Mouse (Mus musculus) mouse embryonic stem cell (cell line): ENCODE measurements around the gene Slc34a3.

Experiments used
- in situ Hi-C, 2 experiments: fragments of 300-500 bp; cut with MboI; formaldehyde crosslinking; loops; 1 replicate in 1 of 2; 3 replicates in 1 of 2; pipeline ENCODE4 v1.14.3; 2019 to 2020; ENCODE audit warnings: low sequenced_read_pairs in 2 of 2, low pct_unique_long_range_greater_than_20kb in 1 of 2, mixed read lengths in 1 of 2; ENCODE audit not compliant: unreplicated experiment in 1 of 2

Slc34a3 gene

GRCm38 (mm10) chr2:25230581-25230980 lies 3.6 kb downstream of the Slc34a3 start:
- in situ Hi-C loops, result no loop called here

GRCm38 (mm10) chr2:25229582-25229981 lies 4.6 kb downstream of the Slc34a3 start:
- in situ Hi-C loops, result no loop called here

- in situ Hi-C loops, result no loop called here
Observed at GRCm38 (mm10) chr2:25228995-25229530, 5.1 kb downstream of the Slc34a3 start.

GRCm38 (mm10) chr2:25228431-25228889 lies 5.7 kb downstream of the Slc34a3 start:
- in situ Hi-C loops, result no loop called here

- in situ Hi-C loops, result no loop called here
Observed at GRCm38 (mm10) chr2:25227406-25227805, 6.8 kb downstream of the Slc34a3 start.

- in situ Hi-C loops, result no loop called here
Observed at GRCm38 (mm10) chr2:25226864-25227263, 7.3 kb downstream of the Slc34a3 start.

- in situ Hi-C loops, result no loop called here
Observed at GRCm38 (mm10) chr2:25225811-25226379, 8.3 kb downstream of the Slc34a3 start.

- in situ Hi-C loops, result no loop called here
Observed at GRCm38 (mm10) chr2:25224766-25225752, 9.1 kb downstream of the Slc34a3 start.

GRCm38 (mm10) chr2:25224492-25224765 lies 9.7 kb downstream of the Slc34a3 start, which contains the start of gene Tubb4b:
TSS of gene Tubb4b (minus strand) at chr2:25224702.
- in situ Hi-C loops, result no loop called here

GRCm38 (mm10) chr2:25223681-25224491 lies 10.3 kb downstream of the Slc34a3 start:
- in situ Hi-C loops, result no loop called here

GRCm38 (mm10) chr2:25221331-25221772 lies 12.8 kb downstream of the Slc34a3 start:
- in situ Hi-C loops, result no loop called here

- in situ Hi-C loops, result no loop called here
Observed at GRCm38 (mm10) chr2:25218445-25218844, 15.7 kb downstream of the Slc34a3 start, which contains the start of gene Fam166a. TSS of gene Fam166a (plus strand) at chr2:25218745.

GRCm38 (mm10) chr2:25217666-25218065 lies 16.5 kb downstream of the Slc34a3 start:
- in situ Hi-C loops, result no loop called here

GRCm38 (mm10) chr2:25214444-25214843 lies 19.7 kb downstream of the Slc34a3 start, which contains the start of gene Stpg3:
TSS of gene Stpg3 (minus strand) at chr2:25214637.
- in situ Hi-C loops, result no loop called here

- in situ Hi-C loops, result no loop called here
Observed at GRCm38 (mm10) chr2:25213266-25213865, 20.8 kb downstream of the Slc34a3 start.

GRCm38 (mm10) chr2:25211121-25211670 lies 23.0 kb downstream of the Slc34a3 start, which contains the start of gene Nelfb:
TSS of gene Nelfb (minus strand) at chr2:25211489.
- in situ Hi-C loops, result no loop called here

GRCm38 (mm10) chr2:25210686-25211085 lies 23.5 kb downstream of the Slc34a3 start:
- in situ Hi-C loops, result no loop called here

GRCm38 (mm10) chr2:25207593-25207992 lies 26.6 kb downstream of the Slc34a3 start:
- in situ Hi-C loops, result no loop called here
